Mouse (Mus musculus) T-helper 1 cell (primary cell): ENCODE data around the gene Elane.

Source experiments
- in situ Hi-C: fragments of 300-600 bp; cut with MboI, MseI; formaldehyde crosslinking; loops from one replicate; pipeline ENCODE4 v1.15.1; 2025; ENCODE audit warnings: high pct_unique_total_duplicates

Gene Elane

GRCm38 (mm10) chr10:79858416-79859074, 27.5 kb upstream of the Elane start:
- in situ Hi-C loops: no loop called here

DNA sequence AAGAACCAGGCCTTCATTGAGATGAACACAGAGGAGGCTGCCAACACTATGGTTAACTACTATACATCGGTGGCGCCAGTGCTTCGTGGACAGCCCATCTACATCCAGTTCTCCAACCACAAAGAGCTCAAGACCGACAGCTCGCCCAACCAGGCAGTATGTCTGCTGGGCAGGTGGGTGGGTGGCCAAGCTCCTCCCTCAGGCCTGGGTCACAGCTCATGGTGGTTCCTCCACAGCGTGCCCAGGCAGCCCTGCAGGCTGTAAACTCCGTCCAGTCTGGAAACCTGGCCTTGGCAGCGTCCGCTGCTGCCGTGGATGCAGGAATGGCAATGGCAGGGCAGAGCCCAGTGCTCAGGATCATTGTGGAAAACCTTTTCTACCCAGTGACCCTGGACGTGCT, 26.9 kb upstream of the Elane start:
- in situ Hi-C loops: no loop called here

DNA sequence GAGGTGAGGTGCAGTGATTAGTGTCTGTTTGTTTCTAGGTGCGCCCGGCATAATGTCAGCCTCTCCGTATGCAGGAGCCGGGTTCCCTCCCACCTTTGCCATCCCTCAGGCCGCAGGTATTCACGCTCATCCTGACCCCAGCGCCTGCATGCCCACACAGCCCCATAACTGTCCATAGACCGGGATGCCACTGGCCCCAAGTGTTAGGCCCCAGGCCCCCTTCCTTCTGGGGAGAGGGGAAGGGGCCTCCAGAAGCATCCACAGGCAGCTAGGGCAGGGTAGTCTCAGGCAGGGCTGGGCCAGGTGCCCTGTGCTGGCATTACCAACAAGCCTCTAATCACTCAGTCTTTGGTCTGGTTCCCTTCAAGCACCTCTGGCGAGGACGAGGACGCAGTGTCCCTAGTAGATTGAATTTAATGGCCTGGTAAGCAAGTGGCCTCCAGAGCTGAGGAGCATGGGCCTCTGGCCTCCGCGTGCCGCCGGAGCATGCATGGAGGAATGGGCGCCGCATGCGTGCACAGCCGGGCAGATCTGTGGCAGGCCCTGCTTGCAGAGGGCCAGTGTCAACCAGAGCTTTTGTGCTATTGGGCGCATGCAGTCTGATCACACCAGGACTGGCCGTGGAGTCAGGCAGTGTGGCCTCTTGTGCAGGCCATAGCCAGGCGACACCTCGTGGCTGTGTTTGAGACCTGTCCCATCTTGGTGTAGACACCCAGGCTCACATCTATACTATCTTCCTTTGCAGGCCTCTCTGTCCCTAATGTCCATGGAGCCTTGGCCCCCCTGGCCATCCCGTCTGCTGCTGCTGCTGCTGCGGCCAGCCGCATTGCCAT, 25.8 kb upstream of the Elane start:
- in situ Hi-C loops: no loop called here

DNA sequence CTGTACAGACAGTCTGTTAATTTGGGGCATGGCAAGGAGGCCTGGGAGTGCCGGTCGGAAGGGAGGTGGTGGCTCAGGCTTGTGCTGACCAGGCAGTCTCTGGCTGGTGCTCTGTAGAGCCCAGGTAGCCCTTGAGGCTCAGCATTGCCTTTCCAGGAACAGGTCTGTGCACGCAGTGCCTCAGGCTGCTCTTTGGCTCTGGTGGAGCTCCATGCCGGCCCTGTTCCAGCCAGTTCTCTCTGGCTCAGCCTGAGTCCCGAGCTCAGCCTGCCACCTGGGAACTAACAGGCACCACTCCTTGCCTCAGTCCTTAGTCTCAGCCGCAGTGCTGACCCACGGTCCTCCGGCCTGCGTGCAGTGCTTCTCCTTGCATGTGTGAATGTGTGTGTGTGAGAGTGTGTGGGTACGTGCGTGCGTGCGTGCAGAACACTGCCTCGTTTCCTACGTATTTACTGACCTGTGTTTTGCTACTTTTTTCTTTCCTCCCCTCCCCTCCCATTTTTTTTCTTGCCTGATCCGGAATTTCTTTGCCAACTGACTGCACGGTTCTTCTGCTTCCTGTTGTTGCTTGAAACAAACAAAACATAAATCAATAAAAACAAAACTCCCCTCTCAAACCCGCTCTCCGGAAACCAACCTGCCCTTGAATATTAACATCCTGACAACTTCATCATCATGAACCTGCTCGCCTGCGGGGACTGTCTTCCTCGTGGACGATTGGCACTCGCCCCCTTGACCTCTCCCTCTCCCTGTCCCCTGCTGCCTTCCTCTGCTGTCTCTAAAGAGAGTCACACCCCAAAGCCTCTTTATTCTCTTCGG, 24.6 kb upstream of the Elane start:
- in situ Hi-C loops: no loop called here

DNA sequence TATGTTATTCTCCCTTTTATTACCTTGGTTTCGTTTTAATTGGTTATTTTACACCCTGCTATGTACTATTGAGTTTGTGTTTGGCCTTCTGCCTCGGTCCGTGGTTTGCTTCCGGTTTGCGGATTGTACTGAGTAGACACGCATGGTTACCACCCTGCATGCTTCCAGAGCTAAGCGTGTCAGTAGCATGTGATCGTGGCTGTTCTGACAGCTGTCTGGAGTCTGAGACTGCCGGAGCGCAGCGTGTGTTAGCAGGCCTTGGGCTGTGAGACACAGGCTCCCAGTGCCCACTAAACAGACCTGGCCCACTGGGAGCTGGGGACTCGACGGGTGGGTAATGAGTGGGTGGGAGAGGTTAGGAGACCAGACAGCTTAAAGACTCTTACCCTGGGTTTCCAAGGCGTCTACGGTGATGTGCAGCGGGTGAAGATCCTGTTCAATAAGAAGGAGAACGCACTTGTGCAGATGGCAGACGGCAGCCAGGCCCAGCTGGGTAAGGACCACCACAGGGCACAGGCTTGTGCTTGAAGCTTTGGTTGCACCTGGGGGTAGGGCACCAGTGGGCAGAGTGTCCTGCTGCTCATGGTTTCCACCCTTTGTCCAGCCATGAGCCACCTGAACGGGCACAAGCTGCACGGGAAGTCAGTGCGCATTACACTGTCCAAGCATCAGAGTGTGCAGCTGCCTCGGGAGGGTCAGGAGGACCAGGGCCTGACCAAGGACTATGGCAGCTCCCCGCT, 23.8 kb upstream of the Elane start:
- in situ Hi-C loops: no loop called here

GRCm38 (mm10) chr10:79862925-79863324, 23.1 kb upstream of the Elane start:
- in situ Hi-C loops: no loop called here

GRCm38 (mm10) chr10:79864351-79865188, 21.5 kb upstream of the Elane start:
- in situ Hi-C loops: no loop called here

DNA sequence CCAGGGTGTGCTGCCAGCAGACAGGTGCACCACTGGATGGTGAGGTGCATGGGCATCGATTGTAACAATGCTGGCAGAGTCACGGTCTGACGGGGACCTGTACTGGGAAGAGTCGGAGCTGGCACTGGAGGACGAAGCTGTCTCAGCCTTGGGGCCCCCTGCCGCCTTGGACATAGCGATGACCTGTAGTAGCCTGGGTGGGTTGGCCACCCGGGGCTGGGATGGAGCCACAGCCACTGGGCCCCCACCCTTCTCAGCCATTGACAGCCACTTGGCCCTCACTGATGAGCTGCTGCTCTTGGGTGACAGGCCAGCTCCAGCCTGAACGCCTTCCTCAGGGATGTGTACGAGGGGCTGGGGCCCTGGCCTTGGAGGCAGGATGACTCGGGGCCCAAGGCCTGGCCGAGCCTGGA, 20.9 kb upstream of the Elane start:
- in situ Hi-C loops: no loop called here

DNA sequence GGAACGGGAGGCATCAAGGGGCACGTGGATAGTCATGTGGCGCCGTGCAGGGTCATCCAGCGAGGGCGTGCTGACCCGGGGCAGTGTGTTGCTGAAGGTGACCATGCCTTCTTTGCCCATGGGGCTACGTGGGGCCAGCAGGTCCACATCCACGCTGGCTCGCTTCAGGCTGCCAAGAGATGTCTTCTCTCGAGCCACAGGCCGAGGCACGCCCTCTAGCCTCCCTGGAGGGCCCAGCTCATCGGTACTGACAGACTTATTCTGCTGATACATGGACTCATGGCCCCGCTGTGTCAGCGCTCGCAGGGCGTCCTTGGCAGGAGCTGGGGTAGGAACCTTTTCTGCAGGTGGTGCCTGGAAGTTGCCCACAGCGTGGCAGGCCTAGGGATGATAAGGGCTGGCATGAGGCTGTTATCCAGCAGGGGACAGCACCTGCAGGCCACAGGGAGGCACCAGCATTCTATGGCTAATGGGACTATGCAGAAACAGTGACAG, 20.2 kb upstream of the Elane start:
- in situ Hi-C loops: no loop called here

DNA sequence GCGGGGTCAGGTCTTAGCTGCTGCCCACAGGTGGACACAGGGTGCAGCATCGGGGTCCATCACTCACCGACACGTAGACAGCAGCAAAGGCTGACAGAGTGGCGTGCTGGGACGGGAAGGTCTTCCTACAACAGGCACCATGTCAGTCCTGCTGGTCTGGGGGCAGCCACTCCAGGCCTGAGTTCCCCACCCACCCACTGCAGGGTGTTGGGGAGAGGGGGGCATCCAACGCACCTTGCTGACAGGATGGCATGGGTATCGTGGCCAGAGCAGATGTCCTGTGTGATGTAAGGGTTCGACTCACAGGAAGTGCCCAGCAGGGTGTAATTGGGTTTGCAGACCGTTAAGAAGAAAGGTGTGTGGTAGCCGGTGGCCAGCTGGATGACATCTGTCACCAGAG, 19.4 kb upstream of the Elane start:
- in situ Hi-C loops: no loop called here

DNA sequence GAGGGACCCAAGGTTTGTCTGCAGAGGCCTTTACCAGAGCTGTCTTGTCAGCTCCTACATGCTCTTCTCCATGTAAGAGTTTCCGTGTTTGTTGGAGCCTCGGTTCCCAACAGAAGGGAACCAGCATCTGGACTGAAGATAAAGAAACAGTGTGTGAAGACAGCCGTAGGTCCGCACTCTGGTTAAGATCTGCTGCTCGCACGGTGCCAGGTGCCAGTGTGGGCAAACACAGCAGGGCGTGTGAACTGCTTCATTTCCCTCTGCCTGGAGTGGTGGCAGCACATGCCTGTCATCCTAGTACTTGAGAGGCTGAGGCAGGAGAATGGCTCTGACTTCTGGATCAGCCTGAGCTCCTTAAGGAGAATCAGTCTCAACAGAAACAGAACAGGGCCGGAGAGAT, 14.2 kb upstream of the Elane start:
- in situ Hi-C loops: no loop called here

- in situ Hi-C loops: no loop called here
Measured at GRCm38 (mm10) chr10:79872862-79873261, 13.2 kb upstream of the Elane start.

GRCm38 (mm10) chr10:79873313-79873712, 12.7 kb upstream of the Elane start:
- in situ Hi-C loops: no loop called here

- in situ Hi-C loops: no loop called here
Measured at GRCm38 (mm10) chr10:79873715-79874289, 12.2 kb upstream of the Elane start.

- in situ Hi-C loops: no loop called here
Measured at GRCm38 (mm10) chr10:79874290-79874862, 11.7 kb upstream of the Elane start, which contains the start of the genes Prtn3 and Plppr3. Prtn3 (plus strand) TSS chr10:79874476. Plppr3 (minus strand) TSS chr10:79874634.

DNA sequence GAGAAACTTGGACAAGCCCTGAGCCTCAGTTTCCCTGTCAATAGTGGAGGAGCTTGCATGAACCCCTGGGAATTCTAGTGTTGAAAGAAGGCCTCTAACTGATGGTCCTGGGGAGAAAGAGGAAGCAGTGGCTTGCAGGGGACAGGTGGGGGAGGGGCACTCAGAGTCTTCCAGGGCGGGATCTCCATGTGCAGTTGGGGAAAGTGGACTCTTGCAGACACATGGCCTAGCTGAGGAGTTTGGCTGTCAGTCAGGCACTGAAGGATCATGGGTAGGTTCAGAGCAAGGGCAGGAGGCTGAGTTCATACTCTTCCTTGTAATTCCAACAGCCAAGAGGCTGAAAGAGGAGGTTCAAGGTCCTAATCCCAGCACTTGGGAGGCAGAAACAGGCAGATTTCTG, 8.9 kb upstream of the Elane start:
- in situ Hi-C loops: no loop called here

DNA sequence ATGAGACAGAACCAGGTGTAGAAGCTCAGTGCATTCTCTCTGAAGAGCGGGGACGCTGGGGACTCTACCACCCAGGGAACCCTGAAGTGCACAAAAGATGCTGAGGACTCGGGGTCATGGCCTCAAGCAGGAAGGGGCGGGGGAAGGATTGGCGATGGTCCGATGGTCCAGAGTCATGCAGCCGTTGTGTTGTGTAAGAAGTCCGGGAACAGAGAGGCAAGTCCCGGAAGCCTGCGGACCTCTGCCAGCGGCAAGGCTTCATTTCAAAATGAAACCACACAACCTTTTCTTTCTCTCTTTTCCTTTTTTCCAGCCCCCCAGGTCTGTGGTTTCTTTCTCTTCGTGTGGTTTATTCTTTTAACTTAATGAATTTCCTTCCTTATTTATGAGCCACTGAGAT, 8.3 kb upstream of the Elane start:
- in situ Hi-C loops: no loop called here

- in situ Hi-C loops: no loop called here
Measured at GRCm38 (mm10) chr10:79879527-79879926, 6.5 kb upstream of the Elane start.

- in situ Hi-C loops: no loop called here
Measured at GRCm38 (mm10) chr10:79880721-79881120, 5.3 kb upstream of the Elane start.

DNA sequence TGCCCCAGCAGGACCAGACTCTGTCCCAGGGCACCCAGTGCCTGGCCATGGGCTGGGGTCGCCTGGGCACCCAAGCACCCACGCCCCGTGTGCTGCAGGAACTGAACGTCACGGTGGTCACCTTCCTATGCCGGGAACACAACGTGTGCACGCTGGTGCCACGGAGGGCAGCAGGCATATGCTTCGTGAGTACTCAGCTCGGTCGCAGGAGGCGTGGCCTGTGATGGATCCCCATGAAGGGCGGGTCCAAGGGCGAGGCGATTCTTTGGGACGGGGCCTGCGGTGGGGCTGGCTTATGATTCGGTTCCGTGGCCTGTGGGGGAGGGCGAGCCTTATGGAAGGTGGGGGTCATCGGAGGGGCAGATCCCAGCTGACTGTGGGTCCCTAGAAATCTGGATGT, 4.1 kb upstream of the Elane start:
- in situ Hi-C loops: no loop called here
